Mouse (Mus musculus) neural tube, embryonic 12.5 days (tissue): ENCODE data around the gene Hist1h3d. TPM values are rescaled to one million over a fixed set of nuclear protein-coding genes. Genes with fewer than 3 reads are reported as not detected.
"Not testable (repeated sequence)": the region's sequence is repeated elsewhere in the genome, so short reads cannot be mapped to it uniquely, and the experiment has no call there.

Source experiments
- ATAC-seq: fragments of 200-750 bp; cut with Nextera tagmentation; 2 replicates; pipeline ENCODE4 v1.8.0; 2017; ENCODE audit warnings: low read depth, mild to moderate bottlenecking, moderate TSS enrichment, moderate library complexity; ENCODE audit not compliant: low FRiP score
- H3K27ac ChIP-seq: fragments of 300-500 bp; sonication (generic); 2 replicates; pipeline ENCODE4 v1.5.1; 2016
- H3K27me3 ChIP-seq: fragments of 300-500 bp; sonication (generic); replicated peaks from 2 replicates; pipeline ENCODE4 v1.6.1; 2016; ENCODE audit warnings: mild to moderate bottlenecking
- H3K36me3 ChIP-seq: fragments of 300-500 bp; sonication (generic); 2 replicates; pipeline ENCODE4 v1.6.1; 2016; ENCODE audit warnings: mild to moderate bottlenecking
- H3K4me1 ChIP-seq: fragments of 300-500 bp; sonication (generic); 2 replicates; pipeline ENCODE4 v1.6.1; 2016
- H3K4me2 ChIP-seq: fragments of 300-500 bp; sonication (generic); replicated peaks from 2 replicates; pipeline ENCODE4 v1.6.1; 2016; ENCODE audit warnings: mild to moderate bottlenecking
- H3K4me3 ChIP-seq: fragments of 300-500 bp; sonication (generic); 2 replicates; pipeline ENCODE4 v1.5.1; 2016
- H3K9ac ChIP-seq: fragments of 300-500 bp; sonication (generic); 2 replicates; pipeline ENCODE4 v1.6.1; 2016; ENCODE audit warnings: mild to moderate bottlenecking
- H3K9me3 ChIP-seq: fragments of 300-500 bp; sonication (generic); 2 replicates; pipeline ENCODE4 v1.6.1; 2016; ENCODE audit warnings: mild to moderate bottlenecking
- WGBS: fragments of 180-500 bp; shearing (Covaris S2); methylation state at CpG from one replicate; pipeline ENCODE4 v1.1.7; 2016; 5-methylcytosine and 5-hydroxymethylcytosine counted together
- polyA plus RNA-seq: library from polyadenylated mRNA; unstranded; fragments of >200 nt; fragmentation: Nextera tagmentation; extraction: Ambion mirVana; gene quantifications from 2 replicates; pipeline ENCODE4 v1.2.1, GENCODE M21; 2016

Hist1h3d gene
- polyA plus RNA-seq, 1 experiment from 2014 or later = 3.8 TPM

- Histone ChIP-seq H3K4me2 (peak overlapping the region; percentile 52), H3K9ac (peak overlapping the region; percentile 61; the same call in 1 of the 2 replicates), H3K4me3 (peak overlapping the region; percentile 48)
- not testable (repeated sequence) for H3K27ac ChIP-seq, H3K4me1 ChIP-seq, H3K27me3 ChIP-seq, H3K9me3 ChIP-seq, H3K36me3 ChIP-seq
- WGBS = 0% methylated on average over 13 of the region's 14 CpGs
- peak; percentile 1 for ATAC-seq
These were observed 30.8 kb upstream of the Hist1h3d start for GRCm38 (mm10) chr13:23544787-23545120.

GRCm38 (mm10) chr13:23546694-23547093 is 28.9 kb upstream of the Hist1h3d start:
- Histone ChIP-seq H3K27ac (no peak overlapping the region), H3K4me3 (no peak overlapping the region), H3K27me3 (no peaks in the 10 kb centered on the region), H3K9me3 (no peaks in the 10 kb centered on the region), H3K9ac (no peak overlapping the region), H3K4me2 (no peak overlapping the region), H3K36me3 (no peaks in the 10 kb centered on the region), H3K4me1 (peaks cover 7% of the 10 kb centered on the region; the same call in 1 of the 2 replicates)
- no peak for ATAC-seq
- WGBS = 89% methylated on average over 5 of the region's 5 CpGs

GRCm38 (mm10) chr13:23550761-23551145 is 24.8 kb upstream of the Hist1h3d start:
- peaks cover 12% of the 10 kb centered on the region; the same call in 1 of the 2 replicates for H3K4me1 ChIP-seq
- peak overlapping the region; percentile 41 for H3K4me3 ChIP-seq
- no peaks in the 10 kb centered on the region for H3K27me3 ChIP-seq
- no peak for ATAC-seq
- H3K27ac ChIP-seq = peak overlapping the region; percentile 43
- H3K36me3 ChIP-seq = no peaks in the 10 kb centered on the region
- 4% methylated on average over 3 of the region's 3 CpGs for WGBS
- peak overlapping the region; percentile 65 for H3K4me2 ChIP-seq
- peak overlapping the region; percentile 53 for H3K9ac ChIP-seq
- no peaks in the 10 kb centered on the region for H3K9me3 ChIP-seq

GRCm38 (mm10) chr13:23551146-23551834 is 24.3 kb upstream of the Hist1h3d start, which contains the start of gene Hist1h4f:
Hist1h4f (minus strand) TSS chr13:23551648.
- peak; percentile 80 for ATAC-seq
- peak within 1 kb of the TSS; percentile 43 for H3K27ac ChIP-seq
- H3K4me3 ChIP-seq = peak within 1 kb of the TSS; percentile 41
- not testable (repeated sequence) for H3K27me3 ChIP-seq, H3K36me3 ChIP-seq, H3K9me3 ChIP-seq
- peaks cover 12% of the 10 kb centered on the region; the same call in 1 of the 2 replicates for H3K4me1 ChIP-seq
- under 1% methylated on average over 47 of the region's 47 CpGs for WGBS
- H3K4me2 ChIP-seq = peak within 1 kb of the TSS; percentile 65
- peak within 1 kb of the TSS; percentile 53 for H3K9ac ChIP-seq

- Histone ChIP-seq H3K4me2 (peak overlapping the region; percentile 65), H3K27ac (no peak overlapping the region; the same call in 1 of the 2 replicates), H3K9me3 (no peaks in the 10 kb centered on the region), H3K4me3 (peak overlapping the region; percentile 41; the same call in 1 of the 2 replicates), H3K4me1 (peaks cover 12% of the 10 kb centered on the region; the same call in 1 of the 2 replicates), H3K36me3 (no peaks in the 10 kb centered on the region), H3K9ac (0 out of 2 replicates have a peak overlapping the region, but pooled peaks have one; percentile 53), H3K27me3 (no peaks in the 10 kb centered on the region)
- WGBS = 54% methylated on average over 8 of the region's 8 CpGs
- no peak for ATAC-seq
These were observed 23.3 kb upstream of the Hist1h3d start for GRCm38 (mm10) chr13:23551931-23552914.

GRCm38 (mm10) chr13:23552962-23553361 is 22.6 kb upstream of the Hist1h3d start, which contains the start of gene Hist1h1d:
Hist1h1d (plus strand) TSS chr13:23553262.
- H3K9me3 ChIP-seq = no peaks in the 10 kb centered on the region
- H3K27me3 ChIP-seq = no peaks in the 10 kb centered on the region
- no peak within 1 kb of the TSS; the same call in 1 of the 2 replicates for H3K27ac ChIP-seq
- H3K4me1 ChIP-seq = peaks cover 12% of the 10 kb centered on the region; the same call in 1 of the 2 replicates
- H3K36me3 ChIP-seq = no peaks in the 10 kb centered on the region
- H3K9ac ChIP-seq = no peak within 1 kb of the TSS
- no peak within 1 kb of the TSS for H3K4me3 ChIP-seq
- no peak for ATAC-seq
- peak within 1 kb of the TSS; percentile 98; the same call in 1 of the 2 replicates for H3K4me2 ChIP-seq

GRCm38 (mm10) chr13:23554393-23554792 is 21.2 kb upstream of the Hist1h3d start:
- WGBS = 23% methylated on average over 9 of the region's 9 CpGs
- no peak for ATAC-seq

GRCm38 (mm10) chr13:23554925-23555838 is 20.4 kb upstream of the Hist1h3d start:
- Histone ChIP-seq H3K4me2 (peak overlapping the region; percentile 98), H3K4me1 (peaks cover 12% of the 10 kb centered on the region; the same call in 1 of the 2 replicates), H3K9me3 (no peaks in the 10 kb centered on the region), H3K27me3 (no peaks in the 10 kb centered on the region), H3K9ac (peak overlapping the region; percentile 86), H3K36me3 (no peaks in the 10 kb centered on the region), H3K27ac (peak overlapping the region; percentile 92), H3K4me3 (peak overlapping the region; percentile 57)
- under 1% methylated on average over 54 of the region's 54 CpGs for WGBS
- ATAC-seq = peak; percentile 88

More at GRCm38 (mm10) chr13:23554393-23554792, 21.2 kb upstream of the Hist1h3d start:
- Histone ChIP-seq H3K9me3 (no peaks in the 10 kb centered on the region), H3K4me2 (peak overlapping the region; percentile 98), H3K4me3 (peak overlapping the region; percentile 57), H3K9ac (peak overlapping the region; percentile 86; the same call in 1 of the 2 replicates), H3K36me3 (no peaks in the 10 kb centered on the region), H3K27ac (no peak overlapping the region), H3K27me3 (no peaks in the 10 kb centered on the region), H3K4me1 (peaks cover 12% of the 10 kb centered on the region; the same call in 1 of the 2 replicates)

GRCm38 (mm10) chr13:23555839-23556416 is 19.6 kb upstream of the Hist1h3d start:
- under 1% methylated on average over 18 of the region's 18 CpGs for WGBS
- Histone ChIP-seq H3K4me1 (peaks cover 7% of the 10 kb centered on the region; the same call in 1 of the 2 replicates), H3K4me2 (peak overlapping the region; percentile 98), H3K36me3 (no peaks in the 10 kb centered on the region), H3K27ac (peak overlapping the region; percentile 92), H3K9ac (peak overlapping the region; percentile 86), H3K27me3 (no peaks in the 10 kb centered on the region), H3K9me3 (no peaks in the 10 kb centered on the region), H3K4me3 (peak overlapping the region; percentile 57)
- peak; percentile 59 for ATAC-seq

GRCm38 (mm10) chr13:23556906-23557305 is 18.7 kb upstream of the Hist1h3d start:
- peak overlapping the region; percentile 98; the same call in 1 of the 2 replicates for H3K4me2 ChIP-seq
- no peaks in the 10 kb centered on the region for H3K27me3 ChIP-seq
- H3K9ac ChIP-seq = no peak overlapping the region
- no peak overlapping the region for H3K27ac ChIP-seq
- peaks cover 5% of the 10 kb centered on the region; the same call in 1 of the 2 replicates for H3K4me1 ChIP-seq
- H3K4me3 ChIP-seq = no peak overlapping the region
- H3K36me3 ChIP-seq = no peaks in the 10 kb centered on the region
- H3K9me3 ChIP-seq = no peaks in the 10 kb centered on the region
- WGBS = 76% methylated on average over 3 of the region's 3 CpGs
- no peak for ATAC-seq

GRCm38 (mm10) chr13:23560699-23561098 is 14.9 kb upstream of the Hist1h3d start:
- not testable (repeated sequence) for H3K9ac ChIP-seq, H3K4me3 ChIP-seq, H3K27me3 ChIP-seq, H3K27ac ChIP-seq, H3K9me3 ChIP-seq, H3K4me1 ChIP-seq, ATAC-seq, H3K36me3 ChIP-seq
- H3K4me2 ChIP-seq = peak overlapping the region; percentile 27; the same call in 1 of the 2 replicates
- WGBS = 20% methylated on average over 2 of the region's 2 CpGs
